Mouse (Mus musculus) CH12F3 (cell line): ENCODE data around the gene Fam13c.

ENCODE experiments used
- in situ Hi-C: fragments of 300-500 bp; cut with MboI; formaldehyde crosslinking; loops from 2 replicates; pipeline ENCODE4 v1.14.3; 2020; ENCODE audit warnings: low sequenced_read_pairs

The Fam13c gene

GRCm38 (mm10) chr10:70458574-70459263, 18.4 kb downstream of the Fam13c start:
- in situ Hi-C loops = no loop called here

- in situ Hi-C loops = no loop called here
Measured at GRCm38 (mm10) chr10:70465638-70466037, 25.4 kb downstream of the Fam13c start.

- in situ Hi-C loops = no loop called here
Measured at GRCm38 (mm10) chr10:70470836-70471235, 30.6 kb downstream of the Fam13c start.

GRCm38 (mm10) chr10:70477741-70478145, 37.5 kb downstream of the Fam13c start:
- in situ Hi-C loops = no loop called here

GRCm38 (mm10) chr10:70483736-70484135, 43.5 kb downstream of the Fam13c start:
- in situ Hi-C loops = no loop called here

- in situ Hi-C loops = no loop called here
Measured at GRCm38 (mm10) chr10:70484568-70485286, 44.4 kb downstream of the Fam13c start.

GRCm38 (mm10) chr10:70485287-70485612, 45.0 kb downstream of the Fam13c start:
- in situ Hi-C loops = no loop called here

GRCm38 (mm10) chr10:70486651-70487050, 46.4 kb downstream of the Fam13c start:
- in situ Hi-C loops = no loop called here

GRCm38 (mm10) chr10:70493891-70494290, 53.6 kb downstream of the Fam13c start:
- in situ Hi-C loops = no loop called here

GRCm38 (mm10) chr10:70494441-70494840, 54.2 kb downstream of the Fam13c start:
- in situ Hi-C loops = no loop called here

- in situ Hi-C loops = no loop called here
Measured at GRCm38 (mm10) chr10:70495106-70496104, 55.1 kb downstream of the Fam13c start.

- in situ Hi-C loops = no loop called here
Measured at GRCm38 (mm10) chr10:70496938-70497337, 56.7 kb downstream of the Fam13c start.

GRCm38 (mm10) chr10:70498328-70498727, 58.0 kb downstream of the Fam13c start:
- in situ Hi-C loops = no loop called here

- in situ Hi-C loops = no loop called here
Measured at GRCm38 (mm10) chr10:70499246-70499645, 59.0 kb downstream of the Fam13c start.

GRCm38 (mm10) chr10:70504871-70505270, 64.6 kb downstream of the Fam13c start:
- in situ Hi-C loops = no loop called here

- in situ Hi-C loops = no loop called here
Measured at GRCm38 (mm10) chr10:70505395-70505794, 65.1 kb downstream of the Fam13c start.

- in situ Hi-C loops = no loop called here
Measured at GRCm38 (mm10) chr10:70505842-70506241, 65.6 kb downstream of the Fam13c start.

- in situ Hi-C loops = no loop called here
Measured at GRCm38 (mm10) chr10:70506499-70507168, 66.4 kb downstream of the Fam13c start.

- in situ Hi-C loops = no loop called here
Measured at GRCm38 (mm10) chr10:70507880-70508279, 67.6 kb downstream of the Fam13c start.

GRCm38 (mm10) chr10:70514848-70515247, 74.6 kb downstream of the Fam13c start:
- in situ Hi-C loops = no loop called here

- in situ Hi-C loops = no loop called here
Measured at GRCm38 (mm10) chr10:70516661-70517060, 76.4 kb downstream of the Fam13c start.
